Mouse (Mus musculus): ENCODE measurements around the gene Gm7694. TPM values are rescaled to one million over a fixed set of nuclear protein-coding genes. Genes with fewer than 3 reads are reported as not detected.
A peak's percentile ranks its signal among the peaks of the same experiment; 100 is the strongest.

Gene Gm7694
- polyA plus RNA-seq, 3 experiments from 2014 or later: not detected

DNA sequence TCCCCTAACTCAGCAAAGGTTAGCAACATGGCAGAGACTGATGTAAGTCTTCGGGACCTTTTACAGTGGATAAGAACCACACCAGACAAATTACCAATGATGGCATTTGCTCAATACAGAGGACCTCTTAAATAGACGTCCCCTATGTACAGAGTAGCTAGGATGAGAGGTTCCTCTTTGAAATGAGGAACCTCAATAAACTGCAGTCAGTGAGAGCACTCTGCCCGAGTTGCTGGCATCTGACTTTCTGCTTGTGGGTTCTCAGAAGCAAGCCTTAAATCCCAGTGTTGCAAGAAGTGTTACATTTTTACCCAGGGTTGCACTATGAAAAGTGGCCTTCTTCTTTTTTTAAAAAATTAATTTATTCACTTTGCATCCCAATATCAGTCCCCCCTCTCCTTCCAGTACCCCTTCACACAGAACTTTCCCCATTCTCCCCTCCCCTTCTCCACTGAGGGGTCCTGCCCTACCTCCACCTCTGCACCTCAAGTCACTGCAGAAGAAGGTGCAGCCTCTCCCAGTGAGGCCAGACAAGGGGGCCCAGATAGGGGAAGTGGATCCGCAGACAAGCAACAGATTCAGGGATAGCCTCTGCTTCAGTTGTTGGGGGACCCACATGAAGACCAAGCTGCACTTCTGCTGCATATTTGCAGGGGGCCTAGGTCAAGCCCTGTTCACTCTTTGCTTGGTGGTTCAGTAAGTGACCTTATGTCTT, 23.6 kb downstream of the Gm7694 start:
- no peak for ATAC-seq

DNA sequence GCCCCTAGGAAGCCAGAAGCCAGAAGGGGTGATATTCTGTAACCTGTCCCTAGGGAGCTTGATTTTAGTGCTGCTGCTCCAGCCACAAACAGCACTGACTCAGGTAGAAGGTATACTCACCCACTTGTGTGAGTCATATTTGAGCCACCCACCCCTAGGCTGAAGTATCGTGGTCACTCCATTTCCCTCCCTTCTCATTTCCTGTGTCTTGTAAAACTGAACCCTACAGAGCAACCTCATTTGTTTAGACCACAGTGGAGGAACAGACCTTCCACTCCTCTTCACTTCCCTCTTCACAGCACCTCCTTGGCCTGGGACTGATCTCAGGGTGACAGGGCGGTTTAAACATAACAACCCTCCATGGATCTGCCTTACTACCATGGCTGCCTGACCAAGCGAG, 29.1 kb downstream of the Gm7694 start, which contains the start of gene Sh2d1b1:
Sh2d1b1 (plus strand) TSS at position 305 of the 400 bp plus-strand sequence.
- ATAC-seq: no peak

DNA sequence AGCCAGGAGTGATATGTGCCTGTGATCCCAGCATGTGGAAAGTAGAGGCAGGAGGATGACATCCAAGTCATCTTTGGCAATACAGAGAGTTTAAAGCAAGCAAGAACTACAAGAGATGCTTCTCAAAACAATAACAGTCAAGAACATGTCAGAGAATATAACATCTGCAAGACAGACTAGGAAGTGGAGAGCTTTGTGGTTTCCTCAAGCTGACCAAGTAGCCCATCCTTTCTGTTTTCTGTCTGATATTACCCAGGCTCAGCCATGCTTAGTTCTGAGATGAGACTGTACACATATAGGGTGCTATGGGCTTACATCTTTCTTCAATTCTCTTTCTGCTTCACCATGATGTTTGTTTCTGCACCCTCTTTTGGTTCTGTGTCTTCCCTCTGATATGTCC, 32.9 kb downstream of the Gm7694 start:
- ATAC-seq: no peak

DNA sequence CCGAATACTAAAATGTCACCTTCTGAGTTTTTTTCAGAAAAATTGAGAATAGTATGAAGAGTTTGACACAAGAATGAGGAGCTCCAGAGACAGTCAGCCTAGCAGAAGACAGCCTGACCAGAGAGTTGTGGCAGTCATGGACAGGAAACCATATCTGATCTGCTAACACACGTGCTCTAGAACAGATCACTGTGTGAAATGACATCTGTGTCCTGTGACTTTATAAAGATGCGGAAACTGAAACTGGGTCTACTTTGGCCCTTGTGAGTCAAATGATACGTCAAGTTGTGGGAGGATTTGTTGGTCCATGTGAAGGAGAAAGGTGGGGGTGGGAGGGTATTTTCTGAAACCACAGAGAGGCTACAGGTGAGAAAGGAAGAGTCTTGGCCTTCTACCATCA, 35.4 kb downstream of the Gm7694 start:
- no peak for ATAC-seq

DNA sequence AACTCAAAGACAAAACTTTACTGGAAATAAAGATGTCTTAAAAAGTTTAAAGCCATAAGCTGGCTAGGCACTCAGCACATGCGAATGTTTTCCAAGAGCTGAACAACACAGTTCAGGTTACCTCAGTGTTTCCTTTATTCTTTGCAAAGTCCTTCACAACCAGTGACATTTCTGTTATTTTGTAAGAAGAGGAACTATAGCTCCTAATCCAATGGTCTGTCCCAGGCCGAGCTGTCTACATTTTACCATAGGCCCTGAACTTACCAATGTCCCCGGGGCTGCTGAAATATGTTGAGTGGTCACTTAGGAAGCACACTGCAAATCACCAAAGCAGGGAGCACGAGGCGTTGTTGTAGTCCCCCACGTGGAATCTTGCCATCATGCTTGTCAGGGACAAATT, 35.9 kb downstream of the Gm7694 start:
- no peak for ATAC-seq

DNA sequence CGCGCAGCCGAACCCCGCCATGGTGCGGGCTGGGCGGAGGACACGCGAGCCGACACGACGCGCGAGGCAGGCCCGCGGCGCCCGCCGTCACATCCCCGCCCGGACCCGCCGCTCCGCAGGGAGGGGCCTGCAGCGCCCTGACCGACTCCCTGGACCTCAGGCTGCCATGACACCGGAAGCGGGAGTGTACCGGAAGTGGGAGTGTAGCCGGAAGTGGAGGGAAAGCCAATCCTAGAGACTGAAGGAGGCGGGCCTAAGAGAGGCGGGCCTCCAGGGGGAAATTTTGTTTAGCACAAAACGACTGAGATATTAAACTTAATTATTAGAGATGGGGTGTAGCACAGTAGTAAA, 50.6 kb downstream of the Gm7694 start:
- ATAC-seq: peak; percentile 99

DNA sequence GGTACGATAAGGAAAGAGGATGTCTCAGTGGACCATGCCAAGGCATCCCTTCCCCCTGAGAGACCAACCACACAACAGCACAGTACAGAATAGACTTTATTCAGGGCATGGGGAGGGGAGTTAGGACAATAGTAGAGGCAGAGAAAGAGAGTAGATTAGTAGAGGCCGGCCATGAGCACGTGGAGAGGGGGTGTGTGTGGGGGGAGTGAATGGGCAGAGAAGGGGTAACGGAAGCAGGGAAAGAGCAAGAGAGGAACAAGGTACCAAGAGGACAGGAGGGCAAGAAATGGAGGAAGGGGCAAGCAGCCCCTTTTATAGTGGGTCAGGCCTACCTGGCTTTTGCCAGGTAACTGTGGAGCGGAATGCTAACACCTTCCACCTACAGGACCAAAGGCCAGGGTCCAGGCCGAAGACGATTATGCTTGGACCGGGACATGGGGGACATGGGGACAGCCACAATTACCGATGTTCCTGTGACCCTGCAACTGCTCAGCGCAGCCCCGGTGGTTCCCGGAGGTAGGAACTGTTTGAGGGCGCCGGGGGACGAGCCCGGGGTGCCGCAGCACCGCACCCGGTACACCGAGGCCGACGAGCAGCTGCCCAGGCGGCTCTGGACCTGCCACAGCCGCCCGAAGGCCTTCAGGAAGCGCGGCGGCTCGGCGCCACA, 51.1 kb downstream of the Gm7694 start:
- peak; percentile 39 for ATAC-seq

Other genes with a start within 250 kb of the Gm7694 start
- under 1 TPM in 2 of 3 experiments, not detected in 1; 0.04 to 0.07 TPM for gene Ddr2, start 195.6 kb downstream of the Gm7694 start, polyA plus RNA-seq (2017; shearing (Covaris generic))
- gene Uap1, start 131.4 kb downstream of the Gm7694 start, polyA plus RNA-seq (2017; shearing (Covaris generic)): 10 to 100 TPM; 10.6 to 22.9 (median 14.7) TPM
- 10 to 100 TPM; 12.3 to 14.1 (median 12.8) TPM for gene Uhmk1, start 90.9 kb downstream of the Gm7694 start, polyA plus RNA-seq (2017; shearing (Covaris generic))
- gene Sh2d1b2, start 73.6 kb downstream of the Gm7694 start, polyA plus RNA-seq (2017; shearing (Covaris generic)): not detected
- gene Sh2d1b1, start 29.0 kb downstream of the Gm7694 start, polyA plus RNA-seq (2017; shearing (Covaris generic)): not detected
- gene Spata46, start 2.5 kb upstream of the Gm7694 start, polyA plus RNA-seq (2017; shearing (Covaris generic)): not detected